Mouse (Mus musculus) megakaryocyte, adult 5-6 weeks (primary cell): ENCODE results near the gene N4bp2l1. TPM values are rescaled to one million over a fixed set of nuclear protein-coding genes. Genes with fewer than 3 reads are reported as not detected.

ENCODE experiments used
- ATAC-seq: 2 replicates; pipeline ENCODE4 v1.8.0; 2016; ENCODE audit warnings: mild to moderate bottlenecking, inconsistent platforms; ENCODE audit not compliant: poor library complexity, severe bottlenecking
- total RNA-seq, 2 experiments: library from RNA; stranded (forward) in 1 of 2; stranded (reverse) in 1 of 2; fragments of 153-499, 151-499 nt in 1 of 2; fragments of 221-1000, 200-1000 nt in 1 of 2; gene quantifications; 2 replicates each; pipeline versions ENCODE4 v1.2.3 to v1.2.4; 2015 to 2017

The N4bp2l1 gene
- total RNA-seq, 2 experiments from 2014 or later, result 62.9 to 68.9 TPM

DNA sequence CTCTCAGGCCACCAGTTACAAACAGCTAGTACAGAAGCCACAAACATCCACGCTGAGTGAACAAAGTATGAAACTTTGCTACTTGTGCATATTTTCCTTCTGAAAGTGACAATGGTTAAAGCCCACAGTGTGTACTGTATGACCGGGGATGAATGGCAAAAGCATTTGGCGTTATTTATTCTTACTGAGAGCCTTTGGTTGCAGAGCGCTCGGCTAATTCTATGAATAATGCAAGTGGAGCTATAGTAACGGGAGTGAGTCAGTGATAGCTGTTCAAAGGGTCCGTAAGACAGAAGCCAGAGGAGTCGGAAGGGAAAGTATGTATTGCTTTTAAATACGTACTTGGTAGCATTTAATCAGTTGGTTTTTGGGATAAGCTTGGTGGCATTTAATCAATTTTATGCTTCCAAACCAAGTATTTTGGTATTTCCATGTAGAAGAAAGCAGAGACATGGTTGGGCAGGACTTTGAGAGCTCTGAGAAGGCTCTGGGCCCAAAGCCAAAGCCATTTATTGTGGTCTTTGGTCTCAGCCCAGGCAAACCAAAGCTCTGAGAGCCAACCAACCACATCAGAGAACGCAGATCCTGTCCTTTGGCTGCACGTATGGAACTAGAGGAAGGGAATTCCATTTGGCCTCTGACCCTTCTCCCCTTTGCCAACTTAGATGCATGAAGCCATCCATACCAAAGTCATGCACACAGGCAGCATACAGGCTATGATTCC is 26.3 kb downstream of the N4bp2l1 start:
- ATAC-seq, result no peak

DNA sequence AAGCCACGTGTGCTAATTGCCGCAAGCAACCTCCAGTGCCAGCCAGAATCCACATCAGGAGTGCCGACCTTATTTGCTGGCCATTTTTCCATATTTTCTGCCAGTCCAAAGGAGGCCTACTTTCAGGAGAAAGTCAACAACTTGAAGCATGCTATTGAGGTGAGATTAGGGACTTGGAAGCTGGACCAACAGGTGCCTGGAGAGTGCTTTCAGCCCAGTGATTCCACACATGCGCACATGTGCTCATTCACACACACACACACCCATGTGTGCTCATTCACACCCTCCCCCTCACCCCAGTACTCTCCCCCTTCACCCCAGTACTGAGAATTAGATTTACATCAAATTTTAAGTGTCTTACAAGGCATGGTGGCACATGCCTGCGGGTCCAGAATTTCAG is 30.0 kb downstream of the N4bp2l1 start:
- no peak for ATAC-seq

DNA sequence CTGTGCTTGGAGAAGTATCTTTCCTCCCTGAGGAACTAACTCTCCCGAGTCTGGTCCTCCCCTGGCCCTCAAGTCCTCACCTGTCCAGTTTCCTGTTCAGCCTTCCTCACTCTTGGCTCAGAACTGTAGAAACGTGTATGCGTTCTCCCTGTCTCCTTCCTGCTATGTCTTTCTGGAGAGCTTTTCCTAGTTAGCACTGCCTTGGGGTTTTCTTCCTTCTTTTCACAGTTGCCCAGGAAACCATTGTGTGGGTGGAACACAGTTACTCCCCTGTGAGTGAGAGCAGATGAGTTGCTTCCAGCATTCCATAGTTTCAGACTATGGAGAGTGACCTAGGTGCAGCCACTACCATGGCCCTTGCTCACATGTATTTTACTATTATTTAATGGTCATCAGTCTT is 30.8 kb downstream of the N4bp2l1 start:
- ATAC-seq, result no peak

DNA sequence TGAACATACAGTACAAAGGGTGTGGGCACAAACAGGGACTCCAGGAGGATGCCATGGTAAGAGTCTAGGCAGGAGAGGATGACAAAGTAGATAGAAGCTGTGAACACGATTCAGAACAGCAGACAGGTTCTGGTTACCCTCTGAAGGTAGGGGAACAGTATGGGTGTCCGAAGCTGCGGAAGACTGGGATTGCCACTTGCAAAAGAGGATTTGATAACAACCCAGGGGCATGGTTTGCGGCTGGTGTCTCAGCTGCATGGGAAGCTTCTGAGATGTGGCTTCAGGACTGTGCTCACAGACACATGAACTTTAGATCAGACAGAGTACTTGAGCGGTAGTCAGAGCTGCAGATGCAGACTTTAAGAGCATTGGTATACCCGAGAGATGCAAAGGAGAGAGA is 32.6 kb downstream of the N4bp2l1 start:
- no peak for ATAC-seq

DNA sequence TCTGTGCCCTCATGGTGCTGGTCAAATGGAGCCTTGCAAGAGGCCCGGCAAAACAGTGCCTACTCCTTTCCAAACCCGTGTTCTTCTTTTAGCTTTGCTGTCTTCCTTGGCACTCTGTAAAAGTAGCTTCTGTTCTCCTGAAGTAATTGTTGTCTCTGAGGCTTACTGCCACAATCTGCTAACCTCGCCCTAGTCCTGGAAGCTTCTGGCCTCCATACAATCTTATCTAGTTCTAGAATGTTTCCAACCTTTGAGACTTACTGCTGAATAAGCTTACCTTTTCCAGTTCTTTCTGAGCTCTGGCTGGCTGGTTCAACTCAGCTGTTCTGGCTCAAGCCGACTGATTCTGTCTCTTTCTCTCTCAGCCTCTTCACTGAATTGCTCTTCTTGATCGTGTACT is 35.2 kb downstream of the N4bp2l1 start:
- no peak for ATAC-seq

DNA sequence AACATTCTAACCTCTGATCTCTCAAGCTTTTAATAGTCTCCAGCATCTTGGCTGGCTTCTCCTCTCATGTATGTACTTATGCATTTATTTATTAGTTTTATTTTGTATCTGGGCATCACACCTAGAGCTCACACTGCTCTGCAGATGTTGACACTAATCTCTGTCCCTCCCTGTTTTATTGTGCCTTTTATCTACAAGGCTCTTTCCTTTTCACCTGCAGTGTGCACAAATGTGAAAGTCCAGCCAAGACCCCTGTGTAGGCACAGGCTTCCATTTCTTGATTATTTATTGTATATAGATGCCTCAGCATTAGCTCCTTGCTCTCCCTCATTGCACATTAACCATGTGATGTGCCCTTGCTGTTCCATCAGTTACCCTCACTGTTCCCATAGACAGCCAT is 35.6 kb downstream of the N4bp2l1 start:
- ATAC-seq, result no peak

DNA sequence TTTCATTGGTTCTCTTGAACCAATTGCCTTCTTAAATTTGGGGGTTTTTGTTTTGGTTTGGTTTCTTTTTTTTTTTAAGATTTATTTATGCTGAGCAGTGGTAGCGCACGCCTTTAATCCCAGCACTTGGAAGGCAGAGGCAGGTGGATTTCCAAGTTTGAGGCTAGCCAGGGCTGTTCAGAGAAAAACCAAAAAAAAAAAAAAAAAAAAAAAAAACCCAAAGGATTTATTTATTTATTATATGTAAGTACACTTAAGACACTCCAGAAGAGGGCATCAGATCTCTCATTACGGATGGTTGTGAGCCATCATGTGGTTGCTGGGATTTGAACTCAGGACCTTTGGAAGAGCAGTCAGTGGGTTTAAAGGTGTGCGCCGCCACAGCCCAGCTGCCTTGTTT is 36.1 kb downstream of the N4bp2l1 start:
- ATAC-seq, result no peak

DNA sequence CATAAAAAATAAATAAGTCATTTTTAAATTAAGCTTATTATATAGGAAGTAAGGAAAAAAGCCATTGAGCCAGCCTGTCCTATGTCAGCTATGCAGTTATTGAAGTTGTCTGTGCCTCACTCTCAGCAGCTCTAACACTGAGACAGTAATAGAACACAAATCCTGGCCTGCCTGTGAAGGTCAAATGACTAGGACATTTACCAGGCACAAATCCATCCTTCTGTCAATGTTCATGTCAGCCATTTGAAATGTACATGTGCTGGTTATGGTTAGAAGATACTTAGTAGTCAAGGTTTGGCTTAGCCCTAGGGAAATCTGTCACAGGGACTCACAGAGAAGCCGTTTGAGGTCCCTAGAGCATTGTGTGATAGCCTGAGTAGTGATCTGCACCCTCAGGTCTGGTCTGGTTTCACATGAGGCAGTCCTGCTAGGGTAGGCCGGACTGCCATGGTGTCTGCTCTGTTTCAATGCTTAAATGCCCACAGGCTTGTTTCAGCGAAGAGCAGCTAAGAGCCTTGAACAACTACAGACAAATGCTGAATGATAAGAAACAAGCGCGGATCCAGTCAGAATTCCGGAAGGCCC is 37.4 kb downstream of the N4bp2l1 start:
- no peak for ATAC-seq

DNA sequence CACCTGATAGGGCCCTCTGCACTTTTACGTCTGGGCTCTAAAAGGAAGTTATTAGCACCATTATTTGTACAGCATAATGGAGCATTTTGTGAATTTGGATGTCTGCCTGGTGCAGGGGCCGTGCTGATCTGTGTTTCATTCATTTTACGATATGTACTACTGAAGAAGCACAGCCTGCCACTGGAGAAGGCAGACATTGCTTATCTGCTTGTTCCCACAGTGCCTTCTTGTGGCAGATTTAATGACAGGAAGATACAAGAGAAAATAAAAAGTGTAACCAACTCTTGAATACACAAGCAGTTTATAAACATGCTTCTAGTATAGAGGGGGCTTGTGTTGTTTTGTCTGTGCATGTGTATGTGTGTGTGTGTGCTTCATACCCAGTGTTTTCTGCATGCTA is 45.4 kb downstream of the N4bp2l1 start:
- ATAC-seq, result no peak

DNA sequence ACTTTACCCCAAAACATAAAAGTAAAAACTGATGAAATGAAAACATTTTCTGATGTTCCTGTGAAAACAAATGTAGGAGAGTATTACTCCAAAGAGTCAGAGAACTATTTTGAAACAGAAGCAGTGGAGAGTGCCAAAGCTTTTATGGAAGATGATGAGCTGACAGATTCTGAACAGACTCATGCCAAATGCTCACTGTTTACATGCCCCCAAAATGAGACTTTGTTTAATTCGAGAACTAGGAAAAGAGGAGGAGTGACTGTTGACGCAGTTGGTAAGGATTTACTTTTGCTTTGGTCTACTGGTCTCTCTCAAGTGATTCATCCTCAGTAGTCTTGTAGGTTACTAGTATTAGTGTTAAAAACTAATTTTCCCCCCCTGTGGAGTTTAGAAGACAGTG is 53.8 kb downstream of the N4bp2l1 start:
- no peak for ATAC-seq

DNA sequence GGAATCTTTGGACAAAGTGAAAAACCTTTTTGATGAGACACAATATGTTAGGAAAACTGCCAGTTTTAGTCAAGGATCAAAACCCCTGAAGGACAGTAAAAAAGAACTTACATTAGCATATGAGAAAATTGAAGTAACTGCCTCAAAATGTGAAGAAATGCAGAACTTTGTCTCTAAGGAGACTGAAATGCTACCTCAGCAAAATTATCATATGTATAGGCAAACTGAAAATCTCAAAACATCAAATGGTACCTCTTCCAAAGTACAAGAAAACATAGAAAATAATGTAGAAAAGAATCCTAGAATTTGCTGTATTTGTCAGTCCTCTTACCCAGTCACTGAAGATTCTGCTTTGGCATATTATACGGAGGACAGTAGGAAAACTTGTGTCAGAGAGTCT is 55.7 kb downstream of the N4bp2l1 start:
- no peak for ATAC-seq

DNA sequence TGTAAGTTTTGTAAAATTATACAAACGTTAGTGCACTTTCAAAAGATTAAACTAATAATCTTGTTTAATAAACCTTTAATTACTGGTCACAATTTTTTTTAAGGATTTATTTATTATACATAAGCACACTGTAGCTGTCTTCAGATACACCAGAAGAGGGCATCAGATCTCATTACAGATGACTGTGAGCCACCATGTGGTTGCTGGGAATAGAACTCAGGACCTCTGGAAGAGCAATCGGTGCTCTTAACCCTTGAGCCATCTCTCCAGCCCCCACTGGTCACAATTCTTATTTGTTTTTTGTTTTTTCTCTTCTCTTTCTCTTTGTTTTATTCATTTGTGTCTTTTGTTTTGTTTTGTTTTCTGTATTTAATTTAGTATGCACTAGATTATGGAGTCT is 71.7 kb downstream of the N4bp2l1 start:
- no peak for ATAC-seq

DNA sequence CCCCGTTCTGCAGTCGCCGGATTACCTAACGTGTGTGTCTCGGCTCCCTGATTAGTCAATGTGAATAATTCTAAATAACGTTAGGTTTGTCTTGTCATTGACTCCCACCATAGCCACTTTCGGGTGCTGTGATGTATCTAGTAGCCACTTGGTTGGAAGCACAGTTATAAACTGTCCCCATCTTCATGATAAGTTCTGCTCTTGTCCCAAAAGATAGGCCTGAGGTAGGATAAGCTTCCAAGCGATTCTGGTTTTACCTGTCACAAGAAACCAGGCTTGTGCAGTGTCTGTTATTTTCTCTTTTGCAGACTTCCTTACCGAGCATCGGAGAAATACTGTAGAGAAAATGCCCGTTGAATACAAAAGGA is 74.1 kb downstream of the N4bp2l1 start:
- ATAC-seq, result no peak

DNA sequence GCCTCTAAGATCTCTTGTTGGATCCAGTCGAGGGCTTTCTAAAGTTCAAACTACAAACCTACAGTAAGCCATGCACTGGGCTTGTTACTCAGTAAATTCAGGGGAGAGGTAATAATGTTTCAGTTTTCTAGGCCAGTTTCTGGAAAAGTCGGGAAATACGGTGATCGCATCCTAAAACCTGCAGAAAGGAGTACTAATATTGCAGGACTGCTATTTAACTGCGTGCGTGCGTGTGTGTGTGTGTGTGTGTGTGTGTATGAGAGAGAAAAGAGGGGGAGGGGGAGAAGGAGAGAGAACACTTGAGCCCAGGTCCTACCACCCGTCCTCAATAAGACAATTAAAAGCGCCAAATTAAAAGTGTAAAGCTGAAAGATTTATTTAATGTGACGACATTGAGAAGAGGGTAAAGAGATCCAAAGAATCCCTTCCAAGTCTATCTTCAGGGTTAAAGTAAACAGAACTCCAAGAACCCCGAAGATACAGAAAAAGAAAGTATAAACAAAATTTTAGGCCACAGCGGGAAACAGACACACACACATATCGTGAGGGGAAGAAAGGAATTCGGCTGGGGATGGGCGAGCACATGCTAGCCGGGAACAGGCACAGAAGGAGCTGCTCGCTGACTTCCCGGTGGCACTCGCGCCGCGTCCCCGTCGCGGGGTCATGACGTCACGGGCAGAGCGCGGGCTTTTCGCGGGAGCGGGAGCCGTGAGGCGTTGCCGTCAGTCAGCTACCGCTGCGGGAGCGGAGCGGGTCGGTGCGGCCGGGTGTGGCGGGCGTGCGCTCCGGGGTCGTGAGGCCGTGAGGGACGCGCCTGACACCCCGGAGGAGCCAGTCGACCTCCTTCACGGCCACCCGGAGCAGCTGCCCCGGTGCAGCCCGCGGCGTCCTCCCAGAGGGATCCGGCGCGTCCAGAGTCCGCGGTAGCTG is 74.8 kb downstream of the N4bp2l1 start, which contains the start of gene Brca2:
TSS of gene Brca2 (plus strand) at position 694 of the 930 bp plus-strand sequence.
- ATAC-seq, result peak; percentile 99

Other genes with a start within 250 kb of the N4bp2l1 start
- gene Zar1l, start 79.0 kb downstream of the N4bp2l1 start, total RNA-seq (2015), result not detected in 2 replicates
- gene Zar1l, start 79.0 kb downstream of the N4bp2l1 start, total RNA-seq (2017), result not detected in 2 replicates
- 13.6 and 19.6 TPM in 2 replicates for gene Brca2, start 74.6 kb downstream of the N4bp2l1 start, total RNA-seq (2015)
- gene Brca2, start 74.6 kb downstream of the N4bp2l1 start, total RNA-seq (2017), result 9.9 and 16.1 TPM in 2 replicates
- gene N4bp2l2, start 69.0 kb upstream of the N4bp2l1 start, total RNA-seq (2015), result 64.8 and 75.1 TPM in 2 replicates
- 81.1 and 97.2 TPM in 2 replicates for gene N4bp2l2, start 69.0 kb upstream of the N4bp2l1 start, total RNA-seq (2017)
- gene Pds5b, start 76.6 kb upstream of the N4bp2l1 start, total RNA-seq (2015), result 45.5 and 46.1 TPM in 2 replicates
- 27.6 and 31.5 TPM in 2 replicates for gene Pds5b, start 76.6 kb upstream of the N4bp2l1 start, total RNA-seq (2017)